Mouse (Mus musculus) liver, adult 2 months (tissue): ENCODE measurements at regions not wholly inside any gene's neighbourhood (a gene's known extent, or its start where the extent isn't known, plus 50 kb on each side); places are given as distances from the start of the nearest gene placed in this dataset.

Source experiments
- DNase-seq: peaks from one replicate; pipeline ENCODE4 v3.0.0-alpha.2; 2011; ENCODE audit warnings: low read depth, low spot score; ENCODE audit errors: extremely low read depth
- H3K27ac ChIP-seq: fragments of 200-500 bp; replicated peaks from 2 replicates; pipeline ENCODE4 v1.5.1; 2012; ENCODE audit warnings: low read depth, mild to moderate bottlenecking, control low read depth, inconsistent platforms, low read length; ENCODE audit not compliant: insufficient read depth
- H3K27me3 ChIP-seq: fragments of 200-500 bp; 2 replicates; pipeline ENCODE4 v1.6.1; 2012; ENCODE audit warnings: mild to moderate bottlenecking, moderate library complexity, low read length, inconsistent platforms; ENCODE audit not compliant: control insufficient read depth, insufficient read depth
- H3K36me3 ChIP-seq: fragments of 200-500 bp; 2 replicates; pipeline ENCODE4 v1.6.1; 2012; ENCODE audit warnings: low read length, inconsistent platforms; ENCODE audit not compliant: control insufficient read depth, insufficient read depth
- H3K4me1 ChIP-seq: fragments of 200-500 bp; 2 replicates; pipeline ENCODE4 v1.6.1; 2011; ENCODE audit warnings: low read length; ENCODE audit not compliant: control insufficient read depth, insufficient read depth
- H3K4me3 ChIP-seq: fragments of 200-500 bp; 2 replicates; pipeline ENCODE4 v1.5.1; 2011; ENCODE audit warnings: low read depth, mild to moderate bottlenecking, control low read depth, low read length, moderate library complexity; ENCODE audit not compliant: insufficient read depth
- H3K79me2 ChIP-seq: fragments of 200-500 bp; 2 replicates; pipeline ENCODE4 v1.6.1; 2012; ENCODE audit warnings: inconsistent platforms, mild to moderate bottlenecking, low read length, moderate library complexity; ENCODE audit not compliant: control insufficient read depth, insufficient read depth
- H3K9ac ChIP-seq: fragments of 200-500 bp; 2 replicates; pipeline ENCODE4 v1.6.1; 2012; ENCODE audit warnings: low read depth, mild to moderate bottlenecking, control low read depth, inconsistent platforms, low read length
- CTCF ChIP-seq: fragments of 200-500 bp; IDR thresholded peaks from 2 replicates; pipeline ENCODE4 v1.5.1; 2011; ENCODE audit warnings: low read depth, low read length, control low read depth
- POLR2A ChIP-seq: fragments of 200-500 bp; IDR thresholded peaks from 2 replicates; pipeline ENCODE4 v1.6.1; 2011; ENCODE audit warnings: low read length, control low read depth; ENCODE audit not compliant: insufficient read depth; ENCODE audit errors: extremely low read depth
- WGBS: fragments of 180-500 bp; shearing (Covaris S2); methylation state at CpG from one replicate; pipeline ENCODE4 v1.1.7; 2018; 5-methylcytosine and 5-hydroxymethylcytosine counted together

DNA sequence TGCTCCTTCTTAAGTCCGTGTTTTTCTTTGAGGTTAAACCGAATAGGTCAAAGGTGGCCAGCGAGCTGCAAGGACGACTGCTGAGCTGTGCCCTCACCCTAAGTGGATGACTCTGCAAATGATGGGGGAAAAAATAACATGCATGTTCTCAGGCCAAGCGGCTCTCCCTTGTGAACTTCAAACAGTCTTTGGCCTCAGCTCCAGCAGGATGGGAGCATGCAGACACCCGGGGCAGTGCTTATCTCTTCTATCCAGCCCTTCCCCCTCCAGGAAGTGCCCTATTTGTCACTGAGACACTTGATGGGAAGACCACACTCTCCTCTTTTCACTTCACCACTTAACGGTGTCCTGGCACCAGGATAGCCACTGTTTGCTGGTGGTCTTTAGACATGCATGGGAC is 157.3 kb upstream of the Serp2 start:
- no peaks in the 10 kb centered on the region for H3K27me3 ChIP-seq
- no peaks in the 10 kb centered on the region for H3K79me2 ChIP-seq
- no peak overlapping the region for H3K9ac ChIP-seq
- H3K27ac ChIP-seq, result no peak overlapping the region
- H3K4me3 ChIP-seq, result no peak overlapping the region
- TF ChIP-seq POLR2A (no peak), CTCF (no peak)
- peaks cover 12% of the 10 kb centered on the region for H3K4me1 ChIP-seq
- 11% methylated on average over 7 of the region's 7 CpGs for WGBS
- H3K36me3 ChIP-seq, result no peaks in the 10 kb centered on the region
- DNase-seq, result peak; percentile 60

DNA sequence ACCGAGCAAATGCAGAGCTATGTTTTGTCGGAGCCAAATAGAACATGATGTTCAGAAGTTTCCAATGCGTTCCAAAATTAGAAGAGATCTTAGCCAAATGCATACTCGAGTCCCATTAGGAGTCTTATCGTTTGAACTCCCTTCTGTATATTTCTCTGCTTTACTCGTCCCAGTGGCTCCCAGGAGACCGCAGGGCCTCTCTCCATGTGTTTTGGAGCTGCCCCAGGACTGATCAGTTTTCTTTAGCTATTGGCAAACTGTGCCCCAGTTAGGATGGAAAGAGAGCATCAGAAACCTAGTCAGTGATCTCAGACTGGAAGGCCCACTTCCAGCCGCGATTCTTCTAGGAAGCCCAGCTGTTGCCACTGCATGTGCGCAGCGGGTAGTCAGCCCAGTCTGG is 152.0 kb upstream of the Serp2 start:
- peak; percentile 37 for DNase-seq
- Histone ChIP-seq H3K79me2 (no peaks in the 10 kb centered on the region), H3K27me3 (no peaks in the 10 kb centered on the region), H3K27ac (no peak overlapping the region), H3K4me3 (no peak overlapping the region), H3K36me3 (no peaks in the 10 kb centered on the region), H3K9ac (no peak overlapping the region), H3K4me1 (peaks cover 3% of the 10 kb centered on the region)
- 88% methylated on average over 11 of the region's 11 CpGs for WGBS
- TF ChIP-seq POLR2A (no peak), CTCF (no peak)

DNA sequence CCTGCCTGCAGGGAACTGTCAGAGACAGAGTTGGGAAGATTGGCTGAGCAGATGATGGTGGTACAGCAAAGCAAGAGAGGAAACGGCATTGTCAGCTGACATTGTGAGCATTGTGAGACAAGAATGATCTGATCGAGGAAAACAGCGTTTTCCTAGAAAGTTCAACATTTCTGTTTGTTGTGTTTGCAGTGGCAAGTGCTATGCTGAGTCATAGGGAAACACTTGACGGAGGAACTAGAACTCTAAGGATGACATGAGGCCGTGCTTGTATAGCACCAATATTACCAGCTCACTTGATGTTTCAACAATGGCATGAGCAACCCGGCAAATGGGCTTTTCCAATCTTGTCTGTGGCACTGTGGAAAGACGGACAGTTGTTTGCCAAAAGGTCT is 146.7 kb upstream of the Serp2 start:
- no peak for DNase-seq
- H3K4me3 ChIP-seq, result no peak overlapping the region
- H3K36me3 ChIP-seq, result no peaks in the 10 kb centered on the region
- no peak overlapping the region for H3K9ac ChIP-seq
- TF ChIP-seq CTCF (no peak), POLR2A (no peak)
- 84% methylated on average over 7 of the region's 7 CpGs for WGBS
- H3K27me3 ChIP-seq, result no peaks in the 10 kb centered on the region
- no peak overlapping the region for H3K27ac ChIP-seq
- peaks cover 2% of the 10 kb centered on the region for H3K4me1 ChIP-seq
- H3K79me2 ChIP-seq, result no peaks in the 10 kb centered on the region

DNA sequence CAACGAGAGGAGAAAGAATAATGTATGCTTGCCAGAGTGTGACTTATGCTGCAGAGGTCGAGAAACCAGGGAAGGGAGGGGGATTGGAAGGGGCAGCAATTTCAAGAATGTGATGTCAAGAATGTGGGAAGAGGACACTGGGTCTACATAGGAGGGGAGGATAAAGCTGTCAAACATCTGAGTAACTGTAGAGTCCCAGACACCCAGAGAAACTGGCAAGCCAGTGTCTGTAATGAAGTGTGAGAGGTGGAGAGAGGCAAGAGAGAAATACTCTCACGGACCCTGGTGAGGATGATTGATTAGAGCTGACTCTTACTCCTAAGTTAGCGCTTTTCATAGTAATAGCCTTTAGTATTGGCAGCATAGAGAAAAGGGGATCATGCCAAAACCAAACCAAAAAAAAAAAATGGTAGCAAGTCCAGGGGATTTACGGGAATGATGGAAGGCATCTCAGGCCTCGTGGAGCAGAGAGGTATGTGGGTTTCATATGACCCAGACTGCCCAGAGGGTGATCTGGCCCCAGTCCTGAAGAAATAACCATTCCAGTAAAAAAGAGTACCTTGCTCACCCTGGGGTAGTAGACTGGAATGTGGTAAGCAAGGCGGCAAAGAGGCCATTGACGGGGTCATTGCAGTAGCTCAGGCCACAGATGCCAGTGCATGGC is 146.2 kb upstream of the Serp2 start:
- no peaks in the 10 kb centered on the region for H3K27me3 ChIP-seq
- TF ChIP-seq POLR2A (no peak), CTCF (no peak)
- no peaks in the 10 kb centered on the region for H3K79me2 ChIP-seq
- DNase-seq, result no peak
- H3K4me1 ChIP-seq, result peaks cover 4% of the 10 kb centered on the region
- no peak overlapping the region for H3K9ac ChIP-seq
- no peak overlapping the region for H3K4me3 ChIP-seq
- H3K27ac ChIP-seq, result no peak overlapping the region
- 85% methylated on average over 8 of the region's 8 CpGs for WGBS
- H3K36me3 ChIP-seq, result no peaks in the 10 kb centered on the region

DNA sequence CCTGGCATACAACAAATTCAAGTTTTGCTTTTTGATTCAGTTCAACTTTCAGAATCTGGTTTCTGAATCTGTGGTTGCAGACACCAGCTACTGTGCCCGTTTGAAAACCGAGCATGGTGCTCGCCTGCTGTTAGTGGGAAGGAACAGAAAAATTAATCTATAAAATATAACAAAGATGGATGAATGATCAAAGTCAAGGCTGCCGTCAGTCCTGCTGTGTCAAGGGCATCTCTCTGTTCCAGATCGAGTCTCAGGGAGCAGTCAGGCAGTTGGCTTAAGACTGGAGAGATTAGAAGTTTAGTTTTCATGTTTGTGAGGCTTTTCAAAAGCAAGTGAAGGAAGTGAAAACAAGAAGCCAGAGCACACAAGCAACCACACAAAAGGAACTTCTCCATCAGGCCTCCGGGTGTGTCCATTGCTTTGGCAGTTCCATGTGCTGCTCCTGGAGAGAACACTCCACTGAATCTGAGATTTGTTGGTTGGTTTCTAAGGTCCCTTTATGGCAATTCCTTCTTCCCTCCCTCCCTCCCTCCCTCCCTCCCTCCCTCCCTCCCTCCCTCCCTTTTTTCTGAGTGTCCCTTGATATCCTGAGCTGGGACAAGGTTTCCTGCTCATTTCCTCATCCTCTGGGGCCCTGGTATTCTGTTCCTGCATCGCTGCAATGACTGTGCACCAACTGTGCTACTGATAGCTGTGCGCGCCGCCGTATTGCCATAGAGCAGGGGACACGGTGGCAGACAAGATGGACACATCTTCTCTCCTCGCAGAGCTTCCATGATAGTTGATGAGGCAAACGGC is 145.4 kb upstream of the Serp2 start:
- no peak overlapping the region for H3K27ac ChIP-seq

DNA sequence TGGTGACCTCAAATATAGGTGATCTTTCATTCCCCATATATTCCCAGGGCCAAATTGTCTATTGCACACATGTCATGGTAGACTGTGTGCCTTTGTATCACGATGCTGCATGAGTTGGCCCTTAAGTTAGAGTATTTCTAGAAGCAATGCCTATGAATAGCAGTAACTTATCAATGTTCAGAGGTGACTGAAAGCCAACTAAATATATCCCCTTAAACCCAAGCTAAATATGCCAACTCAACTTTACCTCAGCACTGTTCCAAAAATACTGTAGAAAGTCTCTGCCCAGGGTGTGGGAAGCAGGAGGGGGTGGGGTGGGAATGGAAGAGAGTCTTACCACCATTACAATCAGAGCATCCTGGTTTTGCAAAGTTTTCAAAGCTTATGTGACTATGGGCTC is 144.6 kb upstream of the Serp2 start:
- H3K27ac ChIP-seq, result no peak overlapping the region
- TF ChIP-seq POLR2A, result no peak
- TF ChIP-seq CTCF, result no peak
- no peak overlapping the region for H3K9ac ChIP-seq
- no peaks in the 10 kb centered on the region for H3K79me2 ChIP-seq
- no peak for DNase-seq
- no peak overlapping the region for H3K4me3 ChIP-seq
- H3K4me1 ChIP-seq, result peaks cover 4% of the 10 kb centered on the region
- H3K27me3 ChIP-seq, result no peaks in the 10 kb centered on the region
- no peaks in the 10 kb centered on the region for H3K36me3 ChIP-seq
- 96% methylated on average over 1 of the region's 1 CpGs for WGBS

More for the DNA sequence above, 145.4 kb upstream of the Serp2 start:
- Histone ChIP-seq H3K36me3 (no peaks in the 10 kb centered on the region), H3K9ac (no peak overlapping the region), H3K27me3 (no peaks in the 10 kb centered on the region), H3K4me3 (no peak overlapping the region), H3K4me1 (peaks cover 4% of the 10 kb centered on the region), H3K79me2 (no peaks in the 10 kb centered on the region)
- TF ChIP-seq CTCF (no peak), POLR2A (no peak)
- 77% methylated on average over 14 of the region's 14 CpGs for WGBS
- DNase-seq, result no peak
